Mouse (Mus musculus): ENCODE measurements around the gene Nf2. TPM values are rescaled to one million over a fixed set of nuclear protein-coding genes. Genes with fewer than 3 reads are reported as not detected.

The Nf2 gene
- total and polyA plus RNA-seq, 3 experiments = 45.2 to 103 (median 50.7) TPM

DNA sequence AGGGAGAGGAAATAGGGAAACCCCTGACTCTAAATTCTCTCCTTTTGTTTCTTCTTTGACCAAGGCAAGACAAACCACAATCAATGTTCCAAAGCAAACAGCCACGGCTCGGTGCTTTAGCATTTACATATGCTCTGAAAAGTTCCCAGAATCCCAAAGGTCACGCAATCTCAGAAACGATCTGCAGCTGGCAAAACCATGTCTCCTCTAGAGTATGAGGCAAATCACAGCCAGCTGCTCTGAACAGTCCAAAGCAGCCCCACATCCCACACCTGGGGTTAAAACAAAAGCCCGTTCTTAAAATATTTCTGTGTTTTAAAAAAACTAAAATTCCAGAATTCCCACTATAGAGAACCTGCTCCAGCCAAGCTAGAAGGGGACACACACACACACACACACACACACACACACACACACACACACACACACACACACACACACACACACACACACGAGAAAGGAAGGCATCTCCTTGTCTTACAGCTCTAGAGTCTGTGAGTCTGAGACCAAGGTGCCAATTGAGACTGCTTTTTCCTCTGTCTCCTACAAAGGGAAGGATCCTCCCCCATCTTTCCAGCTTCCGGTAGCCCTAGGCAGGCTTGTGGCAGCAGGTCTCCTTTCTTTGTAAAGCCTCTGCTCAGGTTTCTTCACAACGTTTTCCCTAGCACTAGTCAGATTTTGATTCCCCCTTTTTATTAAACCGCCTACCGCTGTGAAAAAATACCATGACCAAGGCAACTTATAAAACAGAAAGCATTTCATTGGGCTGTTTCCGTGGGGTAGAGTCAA lies 12.7 kb upstream of the Nf2 start:
- Histone ChIP-seq H3K4me2 (ENCODE audit: insufficient read depth, low read depth, poor library complexity, severe bottlenecking) (peak overlapping the region; percentile 54), H3K27ac (ENCODE audit: insufficient read depth, low read depth) (no peak overlapping the region), H3K4me1 (ENCODE audit: control insufficient read depth in 1 of 2, insufficient read depth in 2 of 2) (peaks cover 2 to 17% of the 10 kb centered on the region in 2 experiments), H3K27me3 (replicated peaks) (no peaks in the 10 kb centered on the region), H3K9me3 (replicated peaks; ENCODE audit: low read length) (no peaks in the 10 kb centered on the region), H3K4me3 (replicated peaks in 1 of 3; ENCODE audit: low read depth in 2 of 3, low read length in 2 of 3, poor library complexity in 1 of 3) (no peak overlapping the region), H3K36me3 (replicated peaks in 1 of 2; ENCODE audit: control insufficient read depth in 1 of 2, insufficient read depth in 1 of 2, low read length in 1 of 2) (no peaks in the 10 kb centered on the region), H3K79me2 (replicated peaks; ENCODE audit: control insufficient read depth, extremely low read depth, insufficient read depth, poor library complexity, severe bottlenecking) (no peaks in the 10 kb centered on the region), H3K9ac (ENCODE audit: insufficient read depth, low read depth) (no peak overlapping the region)
- TF ChIP-seq NRF1 (IDR thresholded peaks at IDR 0.05; ENCODE audit: low read depth, low read length) (peak; percentile 53), EP300 (IDR thresholded peaks at IDR 0.05; ENCODE audit: low read length) (0 out of 2 replicates have a peak, but pooled peaks have one; percentile 13), RCOR1 (conservative IDR thresholded peaks at IDR 0.05; ENCODE audit: low read depth, low read length) (no peak)
- in situ Hi-C loops (cut with MboI; ENCODE audit: low pct_ligation_motif_present, low pct_unique_long_range_greater_than_20kb, low sequenced_read_pairs) (no loop called here), dilution Hi-C loops (cut with MboI; ENCODE audit: extremely low pct_ligation_motif_present, extremely low pct_unique_long_range_greater_than_20kb, low sequenced_read_pairs) (no loop called here)
- DNase-seq (ENCODE audit: extremely low read depth) = no peak

DNA sequence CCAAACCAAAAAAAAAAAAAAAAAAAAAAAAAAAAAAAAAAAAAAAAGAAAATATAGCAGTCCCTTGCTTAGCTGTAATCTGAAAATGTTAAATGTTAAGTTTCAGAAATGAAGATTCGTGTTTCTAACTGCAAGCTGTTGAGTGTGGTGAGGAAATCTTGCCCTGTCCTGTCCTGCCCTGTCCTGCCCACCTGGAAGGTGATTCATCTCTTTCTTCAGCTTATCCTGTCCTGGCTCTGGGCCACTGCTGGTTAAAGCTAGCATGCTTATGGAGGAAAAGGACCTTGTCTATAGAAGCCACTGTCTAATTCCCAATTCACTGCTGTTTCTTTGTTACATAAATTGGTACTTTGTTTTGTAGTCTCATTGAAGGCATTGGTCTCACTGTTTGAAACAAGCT lies 11.7 kb upstream of the Nf2 start:
- peaks cover 2 to 13% of the 10 kb centered on the region in 2 experiments for H3K4me1 ChIP-seq (ENCODE audit: control insufficient read depth in 1 of 2, insufficient read depth in 2 of 2)
- H3K27me3 ChIP-seq (replicated peaks) = no peaks in the 10 kb centered on the region
- H3K9me3 ChIP-seq (replicated peaks; ENCODE audit: low read length) = no peaks in the 10 kb centered on the region
- H3K79me2 ChIP-seq (replicated peaks; ENCODE audit: control insufficient read depth, extremely low read depth, insufficient read depth, poor library complexity, severe bottlenecking) = no peaks in the 10 kb centered on the region
- no peak overlapping the region for H3K27ac ChIP-seq (ENCODE audit: insufficient read depth, low read depth)
- in situ Hi-C loops (cut with MboI; ENCODE audit: low pct_ligation_motif_present, low pct_unique_long_range_greater_than_20kb, low sequenced_read_pairs) (no loop called here), dilution Hi-C loops (cut with MboI; ENCODE audit: extremely low pct_ligation_motif_present, extremely low pct_unique_long_range_greater_than_20kb, low sequenced_read_pairs) (no loop called here)
- no peak for DNase-seq (ENCODE audit: extremely low read depth)
- no peak overlapping the region for H3K9ac ChIP-seq (ENCODE audit: insufficient read depth, low read depth)
- H3K36me3 ChIP-seq (replicated peaks in 1 of 2; ENCODE audit: control insufficient read depth in 1 of 2, insufficient read depth in 1 of 2, low read length in 1 of 2) = no peaks in the 10 kb centered on the region
- TF ChIP-seq PAX5 (IDR thresholded peaks at IDR 0.05; ENCODE audit: low read length) (no peak), USF2 (conservative IDR thresholded peaks at IDR 0.05; ENCODE audit: low read depth, low read length) (no peak), RCOR1 (conservative IDR thresholded peaks at IDR 0.05; ENCODE audit: low read depth, low read length) (no peak), E2F4 (IDR thresholded peaks at IDR 0.05; ENCODE audit: insufficient replicate concordance, low read depth, low read length) (no peak), GABPA (IDR thresholded peaks at IDR 0.05; ENCODE audit: insufficient replicate concordance, low read depth, low read length) (no peak), MAFK (IDR thresholded peaks at IDR 0.05; ENCODE audit: insufficient replicate concordance, low read length) (no peak), CTCF (conservative IDR thresholded peaks at IDR 0.05 in 1 of 2, IDR thresholded peaks at IDR 0.05 in 1 of 2; ENCODE audit: low read depth in 2 of 2, low read length in 2 of 2) (no peak), MEF2A (IDR thresholded peaks at IDR 0.05; ENCODE audit: borderline replicate concordance, low read depth, low read length) (no peak), SMC3 (IDR thresholded peaks at IDR 0.05; ENCODE audit: low read depth, low read length) (no peak), SIN3A (IDR thresholded peaks at IDR 0.05; ENCODE audit: low read length) (no peak), ZKSCAN1 (IDR thresholded peaks at IDR 0.05; ENCODE audit: borderline replicate concordance, low read depth, low read length) (no peak), KAT2A (IDR thresholded peaks at IDR 0.05; ENCODE audit: insufficient replicate concordance, low read length) (no peak), TCF12 (IDR thresholded peaks at IDR 0.05; ENCODE audit: low read depth, low read length) (no peak), HCFC1 (IDR thresholded peaks at IDR 0.05; ENCODE audit: low read depth, low read length) (no peak), POLR2A (IDR thresholded peaks at IDR 0.05; ENCODE audit: low read depth, low read length) (no peak), ZC3H11A (IDR thresholded peaks at IDR 0.05; ENCODE audit: low read depth, low read length) (no peak)
- no peak overlapping the region for H3K4me3 ChIP-seq (replicated peaks in 1 of 3; ENCODE audit: low read depth in 2 of 3, low read length in 2 of 3, poor library complexity in 1 of 3)
- H3K4me2 ChIP-seq (ENCODE audit: insufficient read depth, low read depth, poor library complexity, severe bottlenecking) = no peak overlapping the region

Measured in CH12.LX (cell line).